Mouse (Mus musculus): ENCODE data around the gene Emcn. TPM values are rescaled to one million over a fixed set of nuclear protein-coding genes. Genes with fewer than 3 reads are reported as not detected.

Gene Emcn
- polyA plus RNA-seq, 1 experiment from 2014 or later, result 21.5 TPM

DNA sequence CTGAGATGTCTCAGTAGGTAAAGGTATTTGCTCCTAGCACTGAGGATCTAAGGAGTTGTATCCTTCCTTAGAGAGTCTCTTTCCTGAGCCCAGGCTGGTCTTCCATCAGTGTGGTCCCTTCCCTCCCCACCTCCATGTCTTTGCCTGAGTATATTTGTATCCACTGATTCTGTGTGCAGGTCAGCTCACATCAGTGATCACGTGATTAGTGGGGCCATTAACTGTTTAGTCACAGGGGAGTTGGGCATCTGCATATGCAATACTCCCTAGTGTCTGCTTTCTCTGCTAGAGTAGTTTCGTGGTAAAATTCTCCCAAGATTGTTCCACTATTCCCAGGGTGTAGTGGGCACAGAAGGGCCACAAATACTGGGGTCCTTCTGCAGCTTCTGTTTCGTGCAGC is 28.3 kb upstream of the Emcn start:
- H3K4me2 ChIP-seq (replicated peaks; ENCODE audit: low read depth), result no peak overlapping the region
- no peaks in the 10 kb centered on the region for H3K27me3 ChIP-seq (replicated peaks; ENCODE audit: control insufficient read depth, insufficient read depth, low read length)
- WGBS, result 70% methylated on average over 3 of the region's 3 CpGs
- H3K27ac ChIP-seq (ENCODE audit: low read depth, low read length), result no peak overlapping the region
- no peaks in the 10 kb centered on the region for H3K4me1 ChIP-seq (replicated peaks; ENCODE audit: control insufficient read depth, insufficient read depth, low read length)
- no peaks in the 10 kb centered on the region for H3K9me3 ChIP-seq (ENCODE audit: control insufficient read depth)
- ATAC-seq, result no peak
- no peak overlapping the region for H3K9ac ChIP-seq (ENCODE audit: low read depth, low read length)
- no peak overlapping the region for H3K4me3 ChIP-seq (ENCODE audit: low read depth, low read length)
- no peaks in the 10 kb centered on the region for H3K36me3 ChIP-seq (ENCODE audit: control insufficient read depth, insufficient read depth)
- no peak for TF ChIP-seq CTCF (IDR thresholded peaks at IDR 0.05; ENCODE audit: low read depth)

DNA sequence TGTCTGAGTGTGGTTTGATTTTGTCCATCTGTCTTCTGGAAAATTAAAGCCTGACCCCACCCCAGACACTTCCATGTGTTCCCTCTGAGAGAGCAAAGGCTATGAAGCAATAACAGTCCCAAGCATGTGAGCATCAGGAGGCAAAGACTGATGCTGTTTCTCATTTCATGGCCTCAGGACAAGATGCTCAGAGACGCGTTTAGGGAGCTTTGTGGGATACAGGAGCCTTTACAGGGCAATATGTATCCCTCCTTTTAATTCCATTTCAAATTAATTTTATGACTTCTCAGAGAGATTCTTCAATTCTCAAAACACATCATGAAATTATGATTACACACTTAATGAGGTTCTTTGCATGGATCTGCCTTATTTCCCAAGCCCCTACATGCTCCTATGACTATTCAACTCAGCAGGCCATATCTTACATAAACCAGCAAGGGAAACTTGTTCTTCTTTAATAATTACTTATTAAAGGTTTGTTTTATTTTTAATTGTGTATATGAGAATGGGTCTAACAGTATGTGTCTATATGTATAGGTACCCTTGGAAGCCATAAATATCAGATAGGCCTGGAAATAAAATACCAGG is 27.0 kb upstream of the Emcn start:
- Histone ChIP-seq H3K9me3 (ENCODE audit: control insufficient read depth) (no peaks in the 10 kb centered on the region), H3K36me3 (ENCODE audit: control insufficient read depth, insufficient read depth) (no peaks in the 10 kb centered on the region), H3K27ac (ENCODE audit: low read depth, low read length) (no peak overlapping the region), H3K4me2 (replicated peaks; ENCODE audit: low read depth) (no peak overlapping the region), H3K4me1 (replicated peaks; ENCODE audit: control insufficient read depth, insufficient read depth, low read length) (no peaks in the 10 kb centered on the region), H3K4me3 (ENCODE audit: low read depth, low read length) (no peak overlapping the region), H3K9ac (ENCODE audit: low read depth, low read length) (no peak overlapping the region), H3K27me3 (replicated peaks; ENCODE audit: control insufficient read depth, insufficient read depth, low read length) (no peaks in the 10 kb centered on the region)
- ATAC-seq, result no peak
- WGBS, result 100% methylated on average over 2 of the region's 2 CpGs
- no peak for TF ChIP-seq CTCF (IDR thresholded peaks at IDR 0.05; ENCODE audit: low read depth)

DNA sequence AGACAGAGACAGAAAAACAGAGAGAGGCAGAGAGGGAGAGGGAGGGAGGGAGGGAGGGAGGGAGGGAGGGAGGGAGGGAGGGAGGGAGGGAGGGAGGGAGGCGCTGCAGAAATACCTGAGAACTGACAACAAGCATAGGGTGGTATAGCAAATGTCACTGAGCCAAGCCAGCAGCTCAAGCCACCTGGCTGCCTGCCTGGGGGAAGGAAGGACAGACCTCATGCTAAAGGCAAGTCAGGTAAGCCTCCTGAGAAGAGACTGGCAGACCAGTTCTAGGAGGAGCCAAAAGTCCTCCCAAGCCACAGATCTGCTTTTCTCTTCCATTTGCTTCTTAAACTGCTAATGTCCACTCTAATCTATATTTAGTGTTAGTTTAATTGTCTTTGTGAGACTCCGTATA is 22.5 kb upstream of the Emcn start:
- 97% methylated on average over 2 of the region's 2 CpGs for WGBS

DNA sequence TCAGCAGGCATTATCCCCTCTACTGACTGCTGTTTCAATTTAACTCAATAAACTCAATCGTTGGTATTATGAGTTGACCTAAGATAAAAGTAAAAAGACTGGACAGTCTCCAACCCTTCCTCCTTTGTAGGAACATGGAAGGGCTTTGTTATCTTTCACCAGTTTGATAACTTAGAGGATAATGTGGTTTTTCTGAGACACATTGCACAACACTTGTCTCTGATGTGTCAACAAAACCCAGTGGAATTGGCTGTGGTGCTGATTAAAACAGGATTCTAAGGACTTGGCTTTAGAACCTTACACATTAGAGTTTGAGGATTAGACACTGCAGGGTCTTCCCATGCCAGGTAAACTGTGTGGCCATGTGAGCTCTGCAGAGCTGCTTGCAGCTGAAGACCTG is 20.9 kb upstream of the Emcn start:
- 24% methylated on average over 1 of the region's 1 CpGs for WGBS
- Histone ChIP-seq H3K9ac (ENCODE audit: low read depth, low read length) (no peak overlapping the region), H3K4me3 (ENCODE audit: low read depth, low read length) (no peak overlapping the region), H3K4me2 (replicated peaks; ENCODE audit: low read depth) (no peak overlapping the region), H3K9me3 (ENCODE audit: control insufficient read depth) (no peaks in the 10 kb centered on the region), H3K4me1 (replicated peaks; ENCODE audit: control insufficient read depth, insufficient read depth, low read length) (no peaks in the 10 kb centered on the region), H3K27me3 (replicated peaks; ENCODE audit: control insufficient read depth, insufficient read depth, low read length) (no peaks in the 10 kb centered on the region), H3K36me3 (ENCODE audit: control insufficient read depth, insufficient read depth) (no peaks in the 10 kb centered on the region), H3K27ac (ENCODE audit: low read depth, low read length) (no peak overlapping the region)
- TF ChIP-seq CTCF (IDR thresholded peaks at IDR 0.05; ENCODE audit: low read depth), result no peak
- no peak for ATAC-seq

More for the DNA sequence above, 22.5 kb upstream of the Emcn start:
- Histone ChIP-seq H3K27me3 (replicated peaks; ENCODE audit: control insufficient read depth, insufficient read depth, low read length) (no peaks in the 10 kb centered on the region), H3K9ac (ENCODE audit: low read depth, low read length) (no peak overlapping the region), H3K9me3 (ENCODE audit: control insufficient read depth) (no peaks in the 10 kb centered on the region), H3K27ac (ENCODE audit: low read depth, low read length) (no peak overlapping the region), H3K4me2 (replicated peaks; ENCODE audit: low read depth) (no peak overlapping the region), H3K4me1 (replicated peaks; ENCODE audit: control insufficient read depth, insufficient read depth, low read length) (no peaks in the 10 kb centered on the region), H3K4me3 (ENCODE audit: low read depth, low read length) (no peak overlapping the region), H3K36me3 (ENCODE audit: control insufficient read depth, insufficient read depth) (no peaks in the 10 kb centered on the region)
- TF ChIP-seq CTCF (IDR thresholded peaks at IDR 0.05; ENCODE audit: low read depth), result no peak
- no peak for ATAC-seq

DNA sequence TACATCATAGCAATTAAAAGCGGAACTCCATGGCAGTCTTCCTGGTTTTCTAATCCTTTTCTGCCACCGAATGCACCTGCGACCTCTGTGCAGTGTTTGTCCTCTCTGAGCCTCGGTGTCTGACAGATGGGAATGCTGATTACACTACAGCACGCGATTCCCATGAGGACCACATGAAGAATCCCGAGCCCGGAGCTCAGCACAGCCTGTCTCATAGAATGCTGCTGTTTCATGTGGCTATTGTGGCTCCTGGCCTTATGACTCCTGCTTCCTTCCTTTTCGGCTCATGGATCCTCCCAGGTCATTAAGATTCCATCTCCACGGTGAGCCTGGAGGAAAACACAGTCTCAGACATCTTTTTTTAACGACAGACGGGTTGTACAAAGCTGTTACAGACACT is 18.6 kb upstream of the Emcn start:
- Histone ChIP-seq H3K4me3 (ENCODE audit: low read depth, low read length) (no peak overlapping the region), H3K4me2 (replicated peaks; ENCODE audit: low read depth) (no peak overlapping the region), H3K36me3 (ENCODE audit: control insufficient read depth, insufficient read depth) (no peaks in the 10 kb centered on the region), H3K9me3 (ENCODE audit: control insufficient read depth) (no peaks in the 10 kb centered on the region), H3K27ac (ENCODE audit: low read depth, low read length) (no peak overlapping the region), H3K27me3 (replicated peaks; ENCODE audit: control insufficient read depth, insufficient read depth, low read length) (no peaks in the 10 kb centered on the region), H3K9ac (ENCODE audit: low read depth, low read length) (no peak overlapping the region), H3K4me1 (replicated peaks; ENCODE audit: control insufficient read depth, insufficient read depth, low read length) (no peaks in the 10 kb centered on the region)
- 65% methylated on average over 12 of the region's 12 CpGs for WGBS
- no peak for TF ChIP-seq CTCF (IDR thresholded peaks at IDR 0.05; ENCODE audit: low read depth)
- no peak for ATAC-seq

DNA sequence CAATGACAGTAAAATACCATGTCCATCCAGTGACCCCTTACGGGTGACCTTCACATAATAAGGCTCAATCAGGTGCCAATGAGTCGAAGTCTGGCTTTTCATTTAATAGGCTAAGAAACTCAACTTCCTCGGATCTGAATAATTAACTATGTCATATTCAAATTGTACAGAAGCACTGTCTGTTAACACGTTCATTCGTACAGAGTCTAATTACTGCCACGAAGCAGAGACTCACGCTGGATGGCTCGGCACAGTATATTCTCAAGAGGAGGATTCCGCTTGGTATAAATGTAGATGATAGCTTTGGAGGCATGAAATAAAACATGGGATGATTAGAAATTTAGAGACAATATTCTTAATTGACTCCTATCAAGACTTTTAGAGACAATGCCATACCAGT is 11.0 kb upstream of the Emcn start:
- Histone ChIP-seq H3K36me3 (ENCODE audit: control insufficient read depth, insufficient read depth) (no peaks in the 10 kb centered on the region), H3K27me3 (replicated peaks; ENCODE audit: control insufficient read depth, insufficient read depth, low read length) (no peaks in the 10 kb centered on the region), H3K4me1 (replicated peaks; ENCODE audit: control insufficient read depth, insufficient read depth, low read length) (no peaks in the 10 kb centered on the region), H3K9me3 (ENCODE audit: control insufficient read depth) (no peaks in the 10 kb centered on the region), H3K9ac (ENCODE audit: low read depth, low read length) (no peak overlapping the region), H3K4me2 (replicated peaks; ENCODE audit: low read depth) (no peak overlapping the region), H3K4me3 (ENCODE audit: low read depth, low read length) (no peak overlapping the region), H3K27ac (ENCODE audit: low read depth, low read length) (no peak overlapping the region)
- WGBS, result 86% methylated on average over 9 of the region's 9 CpGs
- no peak for ATAC-seq
- TF ChIP-seq CTCF (IDR thresholded peaks at IDR 0.05; ENCODE audit: low read depth), result no peak

DNA sequence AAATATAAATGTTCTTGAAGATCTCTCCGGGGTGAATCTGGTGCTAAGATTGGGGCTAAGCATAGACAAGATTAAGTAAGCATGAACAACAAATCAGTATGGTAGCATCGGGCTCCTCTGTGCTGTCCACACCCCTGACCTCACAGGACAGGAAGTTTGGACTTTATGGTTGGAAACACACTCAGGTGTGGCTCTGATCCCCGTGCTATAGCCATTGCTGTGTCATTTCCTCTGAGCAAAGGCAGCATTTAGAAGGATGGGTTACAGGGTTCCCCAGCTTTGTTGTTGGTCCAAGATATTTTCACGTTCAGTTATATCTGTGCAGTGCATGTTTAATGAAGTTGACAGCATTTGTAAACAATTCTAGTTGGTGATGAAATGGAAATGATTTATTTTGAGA is 9.9 kb upstream of the Emcn start:
- no peaks in the 10 kb centered on the region for H3K4me1 ChIP-seq (replicated peaks; ENCODE audit: control insufficient read depth, insufficient read depth, low read length)
- no peak overlapping the region for H3K27ac ChIP-seq (ENCODE audit: low read depth, low read length)
- 49% methylated on average over 4 of the region's 4 CpGs for WGBS
- no peak for TF ChIP-seq CTCF (IDR thresholded peaks at IDR 0.05; ENCODE audit: low read depth)
- H3K4me2 ChIP-seq (replicated peaks; ENCODE audit: low read depth), result no peak overlapping the region
- H3K4me3 ChIP-seq (ENCODE audit: low read depth, low read length), result no peak overlapping the region
- H3K27me3 ChIP-seq (replicated peaks; ENCODE audit: control insufficient read depth, insufficient read depth, low read length), result no peaks in the 10 kb centered on the region
- ATAC-seq, result no peak
- no peaks in the 10 kb centered on the region for H3K36me3 ChIP-seq (ENCODE audit: control insufficient read depth, insufficient read depth)
- no peaks in the 10 kb centered on the region for H3K9me3 ChIP-seq (ENCODE audit: control insufficient read depth)
- no peak overlapping the region for H3K9ac ChIP-seq (ENCODE audit: low read depth, low read length)
